Mouse (Mus musculus) B cell, adult (primary cell): ENCODE measurements around the gene Trarg1. TPM values are rescaled to one million over a fixed set of nuclear protein-coding genes. Genes with fewer than 3 reads are reported as not detected.

Source experiments
- total RNA-seq: library from RNA; stranded (reverse); gene quantifications from 4 replicates; pipeline ENCODE4 v1.2.4, GENCODE M21; 2023; ENCODE audit not compliant: inconsistent age

Gene Trarg1
- total RNA-seq = not detected in 4 replicates

GRCm38 (mm10) chr11:76679508-76679907 is at the start of gene Trarg1:
Gene Trarg1 (plus strand): TSS chr11:76679808.

GRCm38 (mm10) chr11:76671871-76672475 is 7.6 kb upstream of the Trarg1 start, which contains the start of gene Bhlha9:
Gene Bhlha9 (plus strand): TSS chr11:76672470.

Other genes with a start within 250 kb of the Trarg1 start
- 27.9 to 30.4 TPM (median 29.8 TPM) in 4 replicates for gene Abr, start 57.5 kb upstream of the Trarg1 start, total RNA-seq
- not detected in 4 replicates for gene Bhlha9, start 7.3 kb upstream of the Trarg1 start, total RNA-seq
- gene Gosr1, start 83.8 kb downstream of the Trarg1 start, total RNA-seq = 38.1 to 49.8 TPM (median 45.2 TPM) in 4 replicates
- 1.0 to 2.2 TPM (median 2.0 TPM) in 4 replicates for gene Cpd, start 167.2 kb downstream of the Trarg1 start, total RNA-seq
- not detected in 4 replicates for gene Tmigd1, start 222.4 kb downstream of the Trarg1 start, total RNA-seq
- 42.4 to 55.2 TPM (median 46.8 TPM) in 4 replicates for gene Blmh, start 245.0 kb downstream of the Trarg1 start, total RNA-seq